Mouse (Mus musculus) ES-Bruce4 (cell line): ENCODE measurements at regions not wholly inside any gene's neighbourhood (a gene's known extent, or its start where the extent isn't known, plus 50 kb on each side); places are given as distances from the start of the nearest gene placed in this dataset.

Source experiments
- H3K27ac ChIP-seq: 2 replicates; pipeline ENCODE4 v1.5.1; 2012; ENCODE audit warnings: low read length, inconsistent platforms; ENCODE audit not compliant: insufficient read depth
- H3K27me3 ChIP-seq: 2 replicates; pipeline ENCODE4 v1.6.1; 2012; ENCODE audit warnings: mild to moderate bottlenecking, low read length, inconsistent platforms; ENCODE audit not compliant: control insufficient read depth, poor library complexity, insufficient read depth, severe bottlenecking
- H3K36me3 ChIP-seq: 2 replicates; pipeline ENCODE4 v1.6.1; 2012; ENCODE audit warnings: inconsistent platforms, mild to moderate bottlenecking, low read length, moderate library complexity; ENCODE audit not compliant: control insufficient read depth, poor library complexity, insufficient read depth, severe bottlenecking
- H3K4me1 ChIP-seq: one replicate; pipeline ENCODE4 v1.8.1; 2011; ENCODE audit warnings: low read length; ENCODE audit not compliant: control insufficient read depth, insufficient read depth
- H3K4me3 ChIP-seq: 2 replicates; pipeline ENCODE4 v1.5.1; 2011; ENCODE audit warnings: low read depth, mild to moderate bottlenecking, low read length
- H3K9ac ChIP-seq: 2 replicates; pipeline ENCODE4 v1.6.1; 2012; ENCODE audit warnings: low read depth, mild to moderate bottlenecking, inconsistent platforms; ENCODE audit not compliant: poor library complexity, severe bottlenecking
- H3K9me3 ChIP-seq: replicated peaks from 2 replicates; pipeline ENCODE4 v1.6.1; 2012; ENCODE audit warnings: mild to moderate bottlenecking, low read length, inconsistent platforms; ENCODE audit not compliant: control insufficient read depth, poor library complexity, insufficient read depth, severe bottlenecking
- CTCF ChIP-seq: IDR thresholded peaks from one replicate; pipeline ENCODE4 v1.8.1; 2011; ENCODE audit warnings: low read depth, low read length
- EP300 ChIP-seq: IDR thresholded peaks from 2 replicates; pipeline ENCODE4 v1.6.1; 2011; ENCODE audit warnings: low read depth, low read length; ENCODE audit not compliant: insufficient read depth
- POLR2A ChIP-seq: IDR thresholded peaks from one replicate; pipeline ENCODE4 v1.8.1; 2011; ENCODE audit warnings: low read length; ENCODE audit not compliant: insufficient read depth

GRCm38 (mm10) chr12:106819736-106820135, 668.7 kb upstream of the 3110018I06Rik start:
- H3K9ac ChIP-seq = no peak overlapping the region
- no peak overlapping the region for H3K27ac ChIP-seq
- H3K9me3 ChIP-seq = no peaks in the 10 kb centered on the region
- H3K27me3 ChIP-seq = no peaks in the 10 kb centered on the region
- H3K4me1 ChIP-seq = no peaks in the 10 kb centered on the region
- TF ChIP-seq CTCF (no peak), POLR2A (no peak), EP300 (no peak)
- H3K36me3 ChIP-seq = no peaks in the 10 kb centered on the region
- no peak overlapping the region for H3K4me3 ChIP-seq

- Histone ChIP-seq H3K27me3 (no peaks in the 10 kb centered on the region), H3K36me3 (no peaks in the 10 kb centered on the region), H3K4me3 (no peak overlapping the region), H3K4me1 (no peaks in the 10 kb centered on the region), H3K27ac (no peak overlapping the region), H3K9me3 (no peaks in the 10 kb centered on the region), H3K9ac (no peak overlapping the region)
- TF ChIP-seq EP300 (no peak), CTCF (no peak)
These were observed 666.1 kb upstream of the 3110018I06Rik start for GRCm38 (mm10) chr12:106822311-106822710.

DNA sequence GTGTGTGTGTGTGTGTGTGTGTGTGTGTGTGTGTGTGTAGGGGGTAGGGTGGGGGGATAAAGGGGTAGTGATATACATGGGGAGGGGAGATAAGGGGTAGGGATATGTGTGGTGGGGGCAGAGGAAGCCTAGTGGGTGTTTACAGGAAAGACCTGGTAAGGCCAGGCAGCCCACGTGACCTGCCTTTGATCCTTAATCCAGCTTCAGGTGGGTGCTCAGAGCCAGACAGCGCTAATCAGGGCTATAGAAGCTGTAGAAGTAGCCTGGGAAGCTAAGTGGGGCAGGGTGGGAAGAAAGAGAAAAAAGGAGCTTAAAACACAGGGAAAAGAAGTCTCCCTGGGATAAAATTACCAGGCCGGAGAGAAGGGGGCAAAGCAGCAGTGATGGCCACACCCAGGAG, 659.9 kb upstream of the 3110018I06Rik start:
- H3K27ac ChIP-seq = no peak overlapping the region

GRCm38 (mm10) chr12:106829323-106829722, 659.1 kb upstream of the 3110018I06Rik start:
- TF ChIP-seq POLR2A (no peak), EP300 (no peak), CTCF (no peak)
- no peak overlapping the region for H3K4me3 ChIP-seq
- no peak overlapping the region for H3K9ac ChIP-seq
- H3K27me3 ChIP-seq = no peaks in the 10 kb centered on the region
- no peaks in the 10 kb centered on the region for H3K36me3 ChIP-seq
- no peak overlapping the region for H3K27ac ChIP-seq
- H3K9me3 ChIP-seq = no peaks in the 10 kb centered on the region
- no peaks in the 10 kb centered on the region for H3K4me1 ChIP-seq

More for the DNA sequence above, 659.9 kb upstream of the 3110018I06Rik start:
- H3K4me1 ChIP-seq = no peaks in the 10 kb centered on the region
- H3K4me3 ChIP-seq = no peak overlapping the region
- H3K9me3 ChIP-seq = no peaks in the 10 kb centered on the region
- H3K9ac ChIP-seq = no peak overlapping the region
- TF ChIP-seq EP300 (no peak), POLR2A (no peak), CTCF (no peak)
- no peaks in the 10 kb centered on the region for H3K36me3 ChIP-seq
- H3K27me3 ChIP-seq = no peaks in the 10 kb centered on the region

DNA sequence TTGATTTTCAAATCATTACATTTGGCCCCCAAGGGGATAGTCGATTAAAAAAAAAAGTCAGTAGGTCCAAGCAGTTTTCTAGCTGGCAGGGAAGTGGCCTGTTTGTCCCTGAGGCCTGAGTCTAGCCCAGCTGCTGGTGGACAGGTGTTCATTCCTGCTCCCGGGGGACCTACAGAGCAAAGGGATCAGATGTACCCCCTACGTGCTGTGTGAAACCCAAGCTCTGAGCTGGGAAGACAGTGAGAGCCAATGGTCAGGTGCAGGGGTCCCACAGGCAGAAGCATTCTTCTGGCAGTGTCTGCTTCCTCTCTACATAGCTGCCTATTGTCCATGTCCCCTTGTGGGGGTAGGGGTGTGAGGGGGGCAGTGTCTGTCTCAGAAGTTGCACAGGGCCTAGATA, 653.2 kb upstream of the 3110018I06Rik start:
- Histone ChIP-seq H3K36me3 (no peaks in the 10 kb centered on the region), H3K27ac (no peak overlapping the region), H3K9ac (no peak overlapping the region), H3K4me1 (no peaks in the 10 kb centered on the region), H3K27me3 (no peaks in the 10 kb centered on the region), H3K9me3 (no peaks in the 10 kb centered on the region), H3K4me3 (no peak overlapping the region)
- no peak for TF ChIP-seq CTCF
- TF ChIP-seq EP300 = no peak
- no peak for TF ChIP-seq POLR2A

- no peaks in the 10 kb centered on the region for H3K9me3 ChIP-seq
- no peaks in the 10 kb centered on the region for H3K36me3 ChIP-seq
- TF ChIP-seq EP300 (no peak), CTCF (no peak), POLR2A (no peak)
- no peaks in the 10 kb centered on the region; the same call in 1 of the 2 replicates for H3K27me3 ChIP-seq
- no peaks in the 10 kb centered on the region for H3K4me1 ChIP-seq
- H3K27ac ChIP-seq = no peak overlapping the region
- H3K4me3 ChIP-seq = no peak overlapping the region
- no peak overlapping the region for H3K9ac ChIP-seq
These were observed 648.8 kb upstream of the 3110018I06Rik start for GRCm38 (mm10) chr12:106839618-106840017.
